Mouse (Mus musculus) midbrain, embryonic 10.5 days (tissue): ENCODE measurements around the gene Myt1. TPM values are rescaled to one million over a fixed set of nuclear protein-coding genes. Genes with fewer than 3 reads are reported as not detected.

Source experiments
- DNase-seq: peaks from one replicate; pipeline ENCODE4 v3.0.0-alpha.2; 2017; ENCODE audit warnings: low spot score
- H3K27ac ChIP-seq: fragments of 300-500 bp; sonication (generic); replicated peaks from 2 replicates; pipeline ENCODE4 v1.5.1; 2016; ENCODE audit warnings: mild to moderate bottlenecking
- H3K27me3 ChIP-seq: fragments of 300-500 bp; sonication (generic); 2 replicates; pipeline ENCODE4 v1.6.1; 2016; ENCODE audit warnings: low read depth, mild to moderate bottlenecking; ENCODE audit not compliant: poor library complexity, severe bottlenecking
- H3K36me3 ChIP-seq: fragments of 300-500 bp; sonication (generic); 2 replicates; pipeline ENCODE4 v1.6.1; 2016; ENCODE audit warnings: mild to moderate bottlenecking, moderate library complexity
- H3K4me1 ChIP-seq: fragments of 300-500 bp; sonication (generic); 2 replicates; pipeline ENCODE4 v1.6.1; 2016
- H3K4me3 ChIP-seq: fragments of 300-500 bp; sonication (generic); 2 replicates; pipeline ENCODE4 v1.5.1; 2016; ENCODE audit warnings: mild to moderate bottlenecking, moderate library complexity
- H3K9me3 ChIP-seq: fragments of 300-500 bp; sonication (generic); replicated peaks from 2 replicates; pipeline ENCODE4 v1.6.1; 2016; ENCODE audit warnings: mild to moderate bottlenecking
- WGBS: fragments of 180-500 bp; shearing (Covaris S2); methylation state at CpG from one replicate; pipeline ENCODE4 v1.1.7; 2016; 5-methylcytosine and 5-hydroxymethylcytosine counted together
- polyA plus RNA-seq: library from polyadenylated mRNA; unstranded; fragments of >200 nt; fragmentation: Nextera tagmentation; extraction: Ambion mirVana; gene quantifications from 2 replicates; pipeline ENCODE4 v1.2.1, GENCODE M21; 2016

Myt1 gene
- polyA plus RNA-seq, 1 experiment from 2014 or later = 14.3 TPM

DNA sequence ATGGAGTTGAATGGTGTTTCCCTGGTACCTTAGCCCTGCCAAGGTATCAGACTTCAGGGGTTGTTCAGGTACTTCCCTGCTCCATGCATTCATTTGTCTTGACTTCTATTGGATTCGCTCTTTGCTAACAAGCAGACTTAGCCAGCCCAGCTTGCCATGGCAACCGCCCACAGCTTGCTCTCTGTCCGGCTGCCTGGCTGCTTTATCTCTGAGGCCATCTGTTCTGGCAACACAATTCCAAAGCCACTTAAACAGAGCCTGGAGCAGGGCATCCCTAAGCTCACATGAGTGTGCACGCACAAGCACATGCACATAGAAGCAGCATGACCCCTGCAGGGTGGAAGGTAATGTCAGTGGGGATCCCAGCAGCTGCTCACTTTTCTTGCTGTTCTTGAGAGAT lies 4.1 kb upstream of the Myt1 start:
- H3K9me3 ChIP-seq = no peaks in the 10 kb centered on the region
- no peak overlapping the region for H3K4me3 ChIP-seq
- H3K27ac ChIP-seq = peak overlapping the region; percentile 80
- DNase-seq = peak; percentile 61
- no peaks in the 10 kb centered on the region for H3K27me3 ChIP-seq
- 33% methylated on average over 4 of the region's 4 CpGs for WGBS
- no peaks in the 10 kb centered on the region for H3K36me3 ChIP-seq
- H3K4me1 ChIP-seq = peaks cover 60% of the 10 kb centered on the region

DNA sequence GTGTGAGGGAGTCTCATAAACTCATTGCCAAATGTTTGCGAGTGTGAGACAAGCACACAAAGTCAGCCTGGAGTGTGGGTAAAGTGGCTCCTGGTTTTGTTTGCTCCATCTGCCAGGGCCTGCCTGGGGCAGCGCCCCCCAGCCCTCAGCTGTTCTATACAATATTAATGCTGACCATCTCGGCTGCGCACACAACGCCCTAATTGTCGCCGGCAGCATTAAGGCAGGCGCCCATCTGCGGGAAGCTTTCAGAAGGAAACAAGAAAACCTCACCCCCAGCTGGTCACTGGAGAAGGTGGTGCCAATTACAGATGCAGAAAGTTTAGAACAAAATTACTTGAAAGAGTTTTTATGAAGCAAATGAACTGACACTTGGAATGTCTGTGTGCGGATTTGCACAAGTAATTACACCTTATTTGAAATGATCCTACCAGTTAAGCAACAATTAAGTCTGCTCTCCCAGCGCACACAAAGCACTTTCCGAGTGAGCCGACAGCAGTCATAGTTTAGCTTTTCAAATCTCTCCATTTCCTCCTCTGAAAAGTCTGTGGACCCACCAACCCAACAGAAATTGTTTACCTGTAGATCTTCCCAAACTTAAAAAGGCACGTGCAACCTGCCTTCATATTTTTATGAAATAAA lies 875 bp downstream of the Myt1 start:
- H3K27me3 ChIP-seq = no peaks in the 10 kb centered on the region
- 17% methylated on average over 14 of the region's 14 CpGs for WGBS
- no peaks in the 10 kb centered on the region for H3K36me3 ChIP-seq
- H3K4me1 ChIP-seq = peaks cover 79% of the 10 kb centered on the region
- peak; percentile 46 for DNase-seq
- H3K27ac ChIP-seq = peak overlapping the region; percentile 90
- H3K9me3 ChIP-seq = no peaks in the 10 kb centered on the region
- peak overlapping the region; percentile 54 for H3K4me3 ChIP-seq

DNA sequence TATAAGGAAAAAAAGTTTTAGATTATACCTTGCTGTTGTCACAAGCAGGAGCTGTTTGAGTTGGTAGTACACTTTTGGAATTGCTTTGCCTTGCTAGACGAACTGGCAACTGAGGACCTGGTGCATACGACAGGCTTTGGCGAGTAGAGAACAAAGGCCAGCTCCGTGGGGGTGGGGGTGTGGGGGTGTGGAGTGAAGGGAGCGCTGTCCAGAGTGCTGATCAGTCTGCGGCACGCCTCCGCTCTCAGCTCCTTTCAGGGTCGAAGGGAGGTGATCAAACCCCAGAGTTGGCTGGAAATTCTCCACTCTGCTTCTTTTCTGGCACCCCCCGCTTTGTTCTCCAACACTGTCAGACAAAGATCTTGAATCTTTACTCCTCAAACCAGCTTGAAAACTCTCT lies 1.5 kb downstream of the Myt1 start:
- peak; percentile 76 for DNase-seq
- H3K9me3 ChIP-seq = no peaks in the 10 kb centered on the region
- peaks cover 73% of the 10 kb centered on the region for H3K4me1 ChIP-seq
- H3K4me3 ChIP-seq = peak overlapping the region; percentile 54
- peak overlapping the region; percentile 90 for H3K27ac ChIP-seq
- no peaks in the 10 kb centered on the region for H3K27me3 ChIP-seq
- WGBS = 1% methylated on average over 10 of the region's 10 CpGs
- H3K36me3 ChIP-seq = no peaks in the 10 kb centered on the region

DNA sequence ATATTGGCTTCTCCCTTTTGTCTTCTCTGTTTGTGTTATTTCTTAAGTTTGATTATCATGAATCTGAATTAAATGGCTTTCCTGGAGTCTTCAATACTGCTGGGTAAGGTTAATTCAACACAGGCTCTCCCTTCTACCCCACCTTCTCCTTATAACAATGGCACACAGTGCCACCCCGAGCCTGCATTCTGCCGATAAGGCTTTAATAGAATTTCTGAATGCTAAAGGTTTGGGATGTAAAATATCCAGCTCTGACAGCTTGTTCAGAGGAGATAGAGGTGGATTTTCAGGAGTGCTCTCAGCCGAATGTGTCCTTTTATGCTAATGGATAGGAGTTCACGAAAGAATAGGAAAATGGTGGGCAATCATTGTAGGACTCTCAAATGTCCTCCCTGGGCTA lies 2.1 kb downstream of the Myt1 start:
- H3K27ac ChIP-seq = peak overlapping the region; percentile 90
- no peak for DNase-seq
- 79% methylated on average over 4 of the region's 4 CpGs for WGBS
- H3K9me3 ChIP-seq = no peaks in the 10 kb centered on the region
- peak overlapping the region; percentile 54 for H3K4me3 ChIP-seq
- H3K36me3 ChIP-seq = no peaks in the 10 kb centered on the region
- peaks cover 66% of the 10 kb centered on the region for H3K4me1 ChIP-seq
- no peaks in the 10 kb centered on the region for H3K27me3 ChIP-seq

DNA sequence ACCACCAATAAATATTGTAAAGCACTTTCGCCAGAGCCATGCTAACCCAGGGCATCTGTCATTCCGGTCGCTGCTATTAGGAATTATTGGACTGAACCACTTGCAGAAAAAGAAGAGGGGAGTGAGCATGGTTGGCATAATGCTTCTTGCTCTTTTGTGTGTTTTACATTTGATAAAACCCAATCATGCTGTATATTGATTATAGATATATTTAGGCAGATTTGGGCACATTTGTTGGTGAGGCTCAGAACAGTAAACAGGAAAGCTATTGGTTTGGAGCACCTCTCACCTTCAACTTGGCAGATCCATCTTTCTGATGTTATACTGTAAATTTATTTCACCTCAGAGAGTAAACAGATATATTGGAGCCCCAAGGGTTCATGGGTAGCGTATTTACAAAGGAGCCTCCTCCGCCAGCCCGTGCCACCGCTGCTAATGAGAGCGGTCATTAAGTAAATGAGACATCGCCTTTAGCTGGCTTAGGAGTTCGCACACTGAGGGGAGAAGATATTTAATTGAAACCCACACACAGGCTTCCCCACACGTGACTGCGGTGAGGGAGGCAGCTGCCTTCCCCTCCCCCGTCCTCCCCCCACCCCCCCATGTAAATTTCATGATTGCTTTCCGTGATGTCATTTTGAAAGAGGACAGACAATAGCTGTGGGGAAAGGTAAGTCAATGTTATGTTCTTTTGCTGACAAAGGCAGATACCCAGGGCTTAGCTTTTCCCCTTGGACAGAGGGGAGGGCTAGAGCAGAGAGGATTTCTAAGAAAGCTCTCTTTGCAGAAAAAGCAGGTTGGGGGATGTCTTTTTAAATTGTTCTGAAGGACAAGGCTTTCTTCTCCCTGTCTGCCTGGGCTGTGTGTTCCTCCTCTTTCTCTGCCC lies 3.8 kb downstream of the Myt1 start:
- H3K9me3 ChIP-seq = no peaks in the 10 kb centered on the region
- H3K4me1 ChIP-seq = peaks cover 50% of the 10 kb centered on the region
- no peaks in the 10 kb centered on the region for H3K27me3 ChIP-seq
- WGBS = 64% methylated on average over 14 of the region's 14 CpGs
- no peaks in the 10 kb centered on the region for H3K36me3 ChIP-seq
- peak overlapping the region; percentile 90 for H3K27ac ChIP-seq
- H3K4me3 ChIP-seq = peak overlapping the region; percentile 54
- DNase-seq = no peak

DNA sequence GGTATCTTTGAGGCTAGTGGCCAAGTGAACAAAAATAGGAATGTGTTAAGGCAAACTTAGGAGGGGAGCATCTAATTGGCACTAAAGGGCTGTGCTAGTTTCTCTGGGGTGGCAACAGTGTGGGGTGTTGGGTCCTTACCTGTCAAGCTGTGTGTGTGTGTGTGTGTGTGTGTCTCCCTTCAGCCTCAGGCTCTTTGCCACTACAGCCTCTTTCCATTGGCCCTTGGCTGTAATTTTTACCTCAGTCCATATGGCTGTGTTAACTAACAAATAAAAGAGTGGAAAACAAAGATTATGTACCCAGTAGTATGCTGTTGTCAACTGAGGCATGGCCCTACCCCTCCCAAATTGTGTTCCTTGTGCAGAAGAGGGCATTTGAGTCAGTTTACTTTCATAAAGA lies 5.3 kb downstream of the Myt1 start:
- no peak for DNase-seq
- no peak overlapping the region for H3K27ac ChIP-seq
- H3K4me3 ChIP-seq = peak overlapping the region; percentile 54; the same call in 1 of the 2 replicates
- H3K9me3 ChIP-seq = no peaks in the 10 kb centered on the region
- no peaks in the 10 kb centered on the region for H3K27me3 ChIP-seq
- H3K36me3 ChIP-seq = no peaks in the 10 kb centered on the region
- H3K4me1 ChIP-seq = peaks cover 47% of the 10 kb centered on the region

DNA sequence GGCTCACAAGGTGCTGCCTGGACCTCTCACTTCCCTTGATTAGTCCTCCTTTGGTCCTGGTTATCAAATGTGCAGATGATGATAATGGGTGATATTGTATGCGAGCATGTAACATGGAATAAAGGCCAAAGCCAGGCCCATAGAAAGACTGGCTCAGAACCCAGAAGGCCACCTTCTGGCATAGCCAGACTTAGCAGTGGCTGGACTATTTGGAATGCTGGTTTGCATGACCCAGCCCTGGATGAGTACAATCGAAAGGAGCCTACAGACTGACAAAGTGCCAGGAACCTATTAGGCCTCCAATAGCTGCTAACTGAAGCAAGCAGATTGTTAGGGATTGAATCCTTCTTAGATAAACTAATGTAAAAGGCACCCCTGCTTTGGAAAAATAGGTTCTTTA lies 6.3 kb downstream of the Myt1 start:
- Histone ChIP-seq H3K4me1 (peaks cover 47% of the 10 kb centered on the region), H3K9me3 (no peaks in the 10 kb centered on the region), H3K27me3 (no peaks in the 10 kb centered on the region), H3K27ac (no peak overlapping the region), H3K4me3 (peak overlapping the region; percentile 54; the same call in 1 of the 2 replicates), H3K36me3 (no peaks in the 10 kb centered on the region)
- no peak for DNase-seq
- WGBS = 79% methylated on average over 2 of the region's 2 CpGs

DNA sequence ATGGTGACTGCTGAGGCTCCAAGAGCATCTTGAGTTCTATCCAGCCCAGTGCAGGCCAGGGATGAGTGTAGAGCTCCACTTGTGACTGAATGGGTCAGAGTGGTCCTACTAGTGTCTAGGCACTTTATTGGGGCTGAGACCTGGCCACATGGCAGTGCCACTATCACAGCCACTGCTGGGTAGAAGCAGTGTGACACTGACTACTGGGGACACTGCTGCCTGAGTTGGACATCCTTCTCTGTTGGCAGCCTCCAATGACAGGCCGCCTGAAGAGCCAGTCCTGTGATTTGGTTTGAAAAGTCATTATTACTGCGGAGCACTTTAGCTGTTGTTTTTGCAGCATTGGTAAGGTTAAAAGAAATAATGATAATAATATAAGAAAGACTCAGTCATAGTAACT lies 10.1 kb downstream of the Myt1 start:
- H3K9me3 ChIP-seq = no peaks in the 10 kb centered on the region
- H3K36me3 ChIP-seq = no peaks in the 10 kb centered on the region
- H3K27me3 ChIP-seq = no peaks in the 10 kb centered on the region
- no peak for DNase-seq
- 67% methylated on average over 2 of the region's 2 CpGs for WGBS
- no peak overlapping the region for H3K4me3 ChIP-seq
- H3K27ac ChIP-seq = no peak overlapping the region
- H3K4me1 ChIP-seq = peaks cover 26% of the 10 kb centered on the region

DNA sequence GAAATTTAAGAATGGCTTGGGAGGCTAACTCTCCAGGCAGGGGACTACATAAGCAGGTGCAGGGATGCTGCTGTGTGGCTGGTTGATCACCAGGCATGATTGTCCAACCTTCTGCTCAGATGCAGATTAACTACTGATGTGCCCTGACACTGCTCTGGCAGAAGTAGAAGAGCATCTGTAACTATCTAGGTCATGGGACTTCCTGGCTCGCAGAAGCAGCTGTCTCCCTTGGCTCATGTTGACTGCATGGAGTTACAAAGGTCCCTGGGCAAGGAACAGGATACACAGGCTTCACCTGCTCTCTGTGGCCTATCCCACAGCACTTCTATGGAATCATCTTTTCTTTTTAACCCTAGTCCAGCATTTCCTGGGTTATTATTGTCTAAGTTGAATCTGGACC lies 12.7 kb downstream of the Myt1 start:
- no peaks in the 10 kb centered on the region for H3K9me3 ChIP-seq
- H3K4me1 ChIP-seq = peaks cover 23% of the 10 kb centered on the region
- no peak overlapping the region for H3K4me3 ChIP-seq
- 84% methylated on average over 1 of the region's 1 CpGs for WGBS
- H3K27me3 ChIP-seq = no peaks in the 10 kb centered on the region
- H3K36me3 ChIP-seq = no peaks in the 10 kb centered on the region
- no peak overlapping the region for H3K27ac ChIP-seq
- no peak for DNase-seq

DNA sequence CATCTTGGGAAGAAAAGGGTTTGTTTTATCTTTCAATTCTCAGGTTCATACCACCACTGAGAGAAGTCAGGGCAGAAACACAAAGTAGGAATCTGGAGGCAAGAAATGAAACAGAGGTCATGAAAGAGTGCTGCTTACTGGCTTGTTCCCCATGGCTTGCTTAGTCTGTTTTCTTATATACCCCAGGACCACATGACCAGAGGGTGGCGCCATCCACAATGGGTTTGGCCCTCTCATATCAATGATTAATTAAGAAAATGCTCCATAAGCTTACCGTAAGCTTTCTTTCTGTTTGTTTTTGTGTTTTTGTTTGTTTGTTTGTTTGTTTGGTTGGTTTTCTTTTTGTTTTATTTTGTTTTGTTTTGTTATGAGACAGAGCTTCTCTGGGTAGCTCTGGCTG lies 14.6 kb downstream of the Myt1 start:
- H3K9me3 ChIP-seq = no peaks in the 10 kb centered on the region
- no peak for DNase-seq
- H3K27ac ChIP-seq = no peak overlapping the region
- no peaks in the 10 kb centered on the region; the same call in 1 of the 2 replicates for H3K36me3 ChIP-seq
- H3K4me1 ChIP-seq = peaks cover 30% of the 10 kb centered on the region
- WGBS = 55% methylated on average over 2 of the region's 2 CpGs
- no peaks in the 10 kb centered on the region for H3K27me3 ChIP-seq
- H3K4me3 ChIP-seq = no peak overlapping the region

DNA sequence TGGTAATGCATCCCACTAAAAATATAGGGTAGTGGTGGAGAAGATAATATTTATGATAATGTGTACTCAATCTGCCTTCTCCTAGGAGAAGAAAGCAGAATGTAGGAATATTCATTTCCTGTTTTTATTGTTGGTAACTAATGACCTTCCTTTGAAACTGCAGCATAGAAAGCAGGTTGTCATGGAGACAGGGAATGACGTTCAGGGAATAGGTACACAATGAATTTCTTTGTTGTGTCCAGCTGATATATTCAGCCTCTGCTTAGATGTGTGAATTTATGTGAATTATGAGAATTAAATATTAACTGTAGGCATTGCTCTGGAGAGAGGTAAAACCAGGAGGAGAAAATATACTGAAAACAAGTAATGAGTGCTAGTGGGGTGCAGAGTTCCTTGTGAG lies 18.3 kb downstream of the Myt1 start:
- Histone ChIP-seq H3K4me1 (peaks cover 12% of the 10 kb centered on the region), H3K27ac (no peak overlapping the region), H3K36me3 (peaks cover 8% of the 10 kb centered on the region; the same call in 1 of the 2 replicates), H3K4me3 (no peak overlapping the region), H3K9me3 (no peaks in the 10 kb centered on the region), H3K27me3 (no peaks in the 10 kb centered on the region)
- WGBS = 36% methylated on average over 1 of the region's 1 CpGs
- DNase-seq = no peak

DNA sequence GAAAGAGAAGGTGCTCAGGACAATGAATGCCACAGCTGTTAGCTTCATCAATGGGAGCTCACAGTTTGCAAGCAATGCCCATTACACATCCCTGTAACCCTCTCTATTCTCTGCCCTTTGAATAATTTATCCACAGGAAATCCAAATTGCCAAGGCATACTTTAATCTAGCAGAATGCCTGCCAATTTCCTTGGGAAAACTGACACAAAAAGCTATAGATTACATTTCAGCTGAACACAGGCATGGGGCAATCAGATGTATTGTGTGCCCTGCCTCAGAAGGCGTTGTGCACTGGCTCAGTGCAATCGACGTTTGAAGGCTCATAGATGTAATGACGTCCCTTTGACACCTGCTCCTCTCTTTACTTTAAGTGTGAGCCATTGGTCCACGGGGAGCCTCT lies 24.7 kb downstream of the Myt1 start:
- no peak for DNase-seq
- Histone ChIP-seq H3K27me3 (no peaks in the 10 kb centered on the region), H3K9me3 (no peaks in the 10 kb centered on the region), H3K36me3 (peaks cover 37% of the 10 kb centered on the region; the same call in 1 of the 2 replicates), H3K4me3 (no peak overlapping the region), H3K27ac (no peak overlapping the region), H3K4me1 (no peaks in the 10 kb centered on the region)
- WGBS = 78% methylated on average over 5 of the region's 5 CpGs

DNA sequence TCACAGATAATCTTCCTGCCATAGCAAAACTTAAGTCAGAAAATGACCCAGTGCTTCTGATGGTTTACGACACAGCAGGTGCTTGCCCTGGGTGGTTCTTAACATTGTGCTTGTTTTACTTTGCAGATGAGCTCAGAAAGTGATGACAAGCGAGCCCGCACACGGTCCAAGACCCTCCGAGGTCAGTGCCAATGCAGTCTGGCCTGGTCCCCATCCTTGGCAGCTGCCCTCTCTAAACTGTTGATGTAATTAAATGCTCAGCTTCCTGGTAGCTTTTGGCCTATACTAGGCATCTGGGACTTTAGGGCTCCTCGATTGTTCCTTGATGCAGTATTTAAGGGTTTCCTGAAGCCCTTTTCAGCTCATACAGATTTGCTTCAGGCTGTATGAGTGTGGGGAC lies 26.3 kb downstream of the Myt1 start:
- WGBS = 87% methylated on average over 6 of the region's 6 CpGs
- DNase-seq = no peak

More for the DNA sequence above, 26.3 kb downstream of the Myt1 start:
- Histone ChIP-seq H3K27ac (no peak overlapping the region), H3K4me1 (no peaks in the 10 kb centered on the region), H3K27me3 (no peaks in the 10 kb centered on the region), H3K36me3 (peaks cover 29% of the 10 kb centered on the region; the same call in 1 of the 2 replicates), H3K4me3 (no peak overlapping the region), H3K9me3 (no peaks in the 10 kb centered on the region)
